Mouse (Mus musculus): Measurements from ENCODE around the gene Tenm2. TPM values are rescaled to one million over a fixed set of nuclear protein-coding genes. Genes with fewer than 3 reads are reported as not detected.

The Tenm2 gene
- total RNA-seq, 2 experiments from 2014 or later: 0.07 TPM

GRCm38 (mm10) chr11:37115188-37115587 lies 120.6 kb downstream of the Tenm2 start:
- DNase-seq: peak in 1 of 2 experiments; percentile 2
- intact Hi-C loops (cut with DNase I): no loop called here

- DNase-seq: no peak
- intact Hi-C loops (cut with DNase I): no loop called here
Measured at GRCm38 (mm10) chr11:37107069-37107468, 128.7 kb downstream of the Tenm2 start.

- no peak for DNase-seq
- intact Hi-C loops (cut with DNase I): no loop called here
Measured at GRCm38 (mm10) chr11:37079403-37079802, 156.4 kb downstream of the Tenm2 start.

GRCm38 (mm10) chr11:37076989-37077598 lies 158.7 kb downstream of the Tenm2 start:
- intact Hi-C loops (cut with DNase I): no loop called here

GRCm38 (mm10) chr11:37075349-37075748 lies 160.4 kb downstream of the Tenm2 start:
- DNase-seq: no peak
- intact Hi-C loops (cut with DNase I): no loop called here

More at GRCm38 (mm10) chr11:37076989-37077598, 158.7 kb downstream of the Tenm2 start:
- DNase-seq: no peak

- DNase-seq: peak in 1 of 2 experiments; percentile 1
- intact Hi-C loops (cut with DNase I): no loop called here
Measured at GRCm38 (mm10) chr11:37065459-37065858, 170.3 kb downstream of the Tenm2 start.

- DNase-seq: peak; percentile 4 to 32
- intact Hi-C loops (cut with DNase I): loop anchor here (5.0 kb wide), 1 partner anchor 141 kb away; no protein-coding TSS in a partner anchor
Measured at GRCm38 (mm10) chr11:37046671-37047070, 189.1 kb downstream of the Tenm2 start.

GRCm38 (mm10) chr11:37041259-37041658 lies 194.5 kb downstream of the Tenm2 start:
- intact Hi-C loops (cut with DNase I): no loop called here
- no peak for DNase-seq

- no peak for DNase-seq
- intact Hi-C loops (cut with DNase I): no loop called here
Measured at GRCm38 (mm10) chr11:37039283-37039682, 196.5 kb downstream of the Tenm2 start.

DNA sequence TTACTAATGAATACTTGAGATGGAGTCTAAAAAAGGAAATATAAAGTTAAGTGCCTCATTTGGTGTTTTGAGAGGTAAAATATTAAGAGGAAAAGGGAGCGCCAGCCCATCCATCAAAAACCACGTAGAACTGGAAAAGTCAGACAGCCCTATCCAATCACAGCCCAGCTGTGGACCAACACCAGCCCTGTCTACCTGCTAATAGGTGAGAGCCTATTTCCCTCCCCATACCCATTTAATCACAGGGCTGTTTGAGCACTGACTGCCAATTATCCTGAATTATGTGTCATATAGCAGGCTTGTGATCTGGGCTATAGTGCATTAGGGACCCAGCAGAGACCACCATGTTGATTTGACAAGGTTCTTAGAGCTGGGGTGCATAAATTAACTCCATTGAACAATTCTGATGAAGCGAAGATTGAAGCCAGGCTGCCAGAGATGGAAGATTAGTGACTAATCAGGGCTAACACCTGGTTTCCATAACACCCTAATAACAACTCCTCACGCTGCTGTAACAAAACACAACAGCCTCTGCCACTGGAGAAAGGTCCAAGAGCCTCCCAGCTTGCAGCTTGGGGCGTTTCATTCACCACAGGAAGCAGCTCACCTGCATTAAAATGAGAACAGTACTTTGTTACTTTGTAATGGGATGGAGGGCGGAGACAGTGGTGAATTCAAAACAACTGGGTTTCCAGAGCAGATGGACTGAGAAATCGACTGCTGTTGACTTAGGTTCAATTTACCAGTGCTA lies 204.3 kb downstream of the Tenm2 start:
- intact Hi-C loops (cut with DNase I): no loop called here
- DNase-seq: no peak

DNA sequence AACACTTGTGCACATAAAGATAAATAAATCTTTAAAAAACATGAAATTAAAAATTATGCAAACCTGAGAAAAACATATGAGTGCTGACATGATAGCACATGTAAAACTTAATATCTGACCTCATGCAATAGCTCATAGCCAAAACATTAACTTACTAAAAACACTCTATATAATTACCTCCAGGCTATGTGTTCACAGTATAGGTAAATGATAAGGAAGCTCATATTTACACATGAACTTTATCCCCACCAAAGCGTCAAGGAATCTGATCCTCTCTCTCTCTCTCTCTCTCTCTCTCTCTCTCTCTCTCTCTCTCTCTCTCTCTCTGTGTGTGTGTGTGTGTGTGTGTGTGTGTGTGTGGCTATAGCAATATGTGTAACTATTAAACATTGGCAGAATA lies 223.9 kb downstream of the Tenm2 start:
- intact Hi-C loops (cut with DNase I): no loop called here
- no peak for DNase-seq

DNA sequence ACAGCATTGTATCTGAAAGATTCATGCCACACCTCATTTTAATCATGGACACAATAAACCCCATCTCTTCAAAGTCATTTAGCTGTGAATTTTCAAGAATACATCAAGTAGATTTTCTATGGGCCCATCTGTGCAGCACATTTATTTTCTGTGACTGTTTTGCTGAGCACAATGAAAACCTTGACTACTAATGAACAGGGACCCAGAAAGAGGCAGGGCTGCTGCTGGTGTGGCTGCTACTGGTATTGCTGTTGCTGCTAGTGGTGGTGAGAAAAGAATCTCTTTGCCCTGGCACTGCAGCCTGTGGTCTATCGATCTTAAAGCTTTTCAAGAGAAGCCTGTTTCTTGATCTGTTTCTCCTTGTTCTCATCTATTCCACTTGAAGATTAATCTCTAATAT lies 226.5 kb downstream of the Tenm2 start:
- intact Hi-C loops (cut with DNase I): no loop called here
- no peak for DNase-seq

DNA sequence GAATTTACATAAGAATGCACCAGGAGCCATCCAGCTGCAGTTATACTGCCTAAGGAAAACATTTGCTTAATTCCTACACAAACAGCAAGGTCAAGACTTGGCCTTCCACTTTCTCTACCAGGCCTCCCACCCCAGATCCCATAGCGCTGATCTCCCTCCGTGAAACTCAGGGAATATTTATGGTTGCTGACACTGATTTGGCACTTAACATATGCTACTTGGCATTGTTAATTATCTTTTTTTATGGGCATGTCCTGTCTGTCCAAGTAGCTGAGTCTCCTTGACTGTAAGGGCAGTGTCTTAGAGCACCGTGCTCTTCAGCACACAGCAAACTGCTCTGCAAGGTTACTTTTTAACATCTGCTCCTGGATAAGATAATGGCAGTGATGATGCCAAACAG lies 238.1 kb downstream of the Tenm2 start:
- intact Hi-C loops (cut with DNase I): no loop called here
- DNase-seq: no peak

DNA sequence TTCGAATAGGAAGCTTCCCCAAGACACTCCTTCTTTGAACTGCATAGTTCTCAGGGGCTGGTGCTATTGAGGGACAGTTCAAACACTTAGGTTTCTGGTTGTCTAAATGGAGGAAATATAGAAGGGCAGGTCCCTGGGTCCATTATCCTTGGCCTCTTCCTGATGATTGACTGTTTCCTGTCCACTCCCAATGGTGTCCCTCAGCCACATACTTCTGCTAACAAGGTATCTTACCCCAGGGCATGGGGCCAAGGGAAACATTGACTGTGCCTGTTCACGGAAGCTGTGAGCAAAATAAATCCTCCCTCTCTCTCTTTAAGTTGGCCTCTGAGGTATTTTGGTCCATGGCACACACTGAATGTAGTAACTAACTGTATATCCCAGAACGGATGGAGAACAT lies 244.9 kb downstream of the Tenm2 start:
- intact Hi-C loops (cut with DNase I): no loop called here
- peak; percentile 10 to 13 for DNase-seq

DNA sequence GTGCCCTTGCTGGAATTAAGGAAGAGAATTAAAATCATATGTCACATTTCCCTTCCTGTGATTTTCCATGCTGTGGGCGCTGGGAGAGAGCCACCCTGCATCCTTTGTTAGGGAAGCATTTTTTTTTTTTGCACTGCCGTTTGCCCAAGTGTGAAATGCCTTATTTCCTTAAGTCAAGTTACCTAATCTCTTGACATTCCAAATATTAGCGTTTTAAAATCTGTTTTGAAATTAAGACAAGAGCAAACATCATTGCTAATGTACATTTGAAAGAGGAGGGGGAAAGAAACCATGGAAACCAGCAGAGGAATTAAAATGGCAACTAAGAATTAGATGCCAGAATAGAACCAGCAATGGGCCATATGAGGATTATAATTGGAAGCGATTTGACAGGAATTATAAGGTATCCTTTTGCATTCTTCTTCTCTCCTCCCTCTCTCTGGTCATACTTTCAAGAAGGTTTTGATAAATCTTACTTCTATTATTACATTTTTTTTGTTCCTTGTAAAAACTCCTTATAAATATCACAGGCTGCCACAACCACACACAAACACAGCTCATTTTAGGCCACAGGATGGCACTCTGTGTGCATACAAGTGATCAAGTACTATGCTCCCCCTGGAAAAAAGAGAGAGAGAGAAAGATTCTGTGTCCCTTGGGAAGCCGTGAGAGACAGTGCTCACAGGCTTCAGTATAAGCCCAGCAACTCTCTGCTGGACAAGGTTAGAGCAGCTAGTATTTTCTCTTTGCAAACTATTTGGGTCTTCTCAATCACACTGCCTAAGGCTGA lies 246.8 kb downstream of the Tenm2 start:
- DNase-seq: peak; percentile 6 to 21
- intact Hi-C loops (cut with DNase I): loop anchor here (1.0 kb wide), 1 partner anchor 197 kb away; no protein-coding TSS in a partner anchor

DNA sequence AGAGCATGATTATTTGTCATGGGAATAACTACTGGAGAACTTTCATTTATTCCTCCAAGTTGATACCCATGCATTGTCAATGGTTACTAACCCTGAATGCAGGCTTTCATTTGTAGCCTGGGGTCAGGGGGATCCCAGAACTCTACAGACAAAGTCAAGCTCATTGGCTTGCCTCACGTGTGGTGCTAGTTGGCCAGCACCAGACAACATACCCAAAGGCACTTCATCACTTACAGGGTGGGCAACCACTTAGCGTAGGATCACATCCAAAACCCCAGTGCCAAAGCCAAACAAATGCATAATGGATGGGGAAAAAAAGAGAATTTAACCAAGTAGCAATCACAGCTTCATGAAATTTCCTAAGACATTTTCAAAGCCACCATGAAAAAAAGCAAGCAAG lies 261.6 kb downstream of the Tenm2 start:
- no peak for DNase-seq
- intact Hi-C loops (cut with DNase I): no loop called here

- intact Hi-C loops (cut with DNase I): no loop called here
- DNase-seq: no peak
Measured at GRCm38 (mm10) chr11:36958102-36958501, 277.7 kb downstream of the Tenm2 start.

GRCm38 (mm10) chr11:36941429-36941828 lies 294.3 kb downstream of the Tenm2 start:
- DNase-seq: no peak
- intact Hi-C loops (cut with DNase I): no loop called here

- no peak for DNase-seq
- intact Hi-C loops (cut with DNase I): no loop called here
Measured at GRCm38 (mm10) chr11:36940557-36941110, 295.1 kb downstream of the Tenm2 start.

DNA sequence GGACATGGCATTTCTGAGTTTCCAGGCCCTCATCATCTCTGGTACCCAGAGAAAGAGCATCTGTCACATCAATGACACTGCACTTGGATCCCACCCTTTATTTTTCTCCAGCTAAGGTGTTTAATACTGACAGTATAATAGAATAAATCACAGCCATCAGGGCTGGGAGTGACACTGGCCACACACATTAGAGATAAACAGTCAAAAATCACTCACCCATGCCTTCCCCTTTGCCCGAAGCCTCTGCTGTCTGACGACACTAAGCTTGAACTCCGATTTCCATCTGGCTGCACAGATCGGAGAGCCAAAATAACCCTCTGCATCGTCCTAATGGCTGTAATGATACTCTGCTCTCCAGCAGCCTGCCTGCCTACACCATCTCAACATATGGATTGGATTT lies 305.9 kb downstream of the Tenm2 start:
- DNase-seq: no peak
- intact Hi-C loops (cut with DNase I): no loop called here
